ENCODE assay signal across 8 mouse cellular contexts in the genomic region with DNA sequence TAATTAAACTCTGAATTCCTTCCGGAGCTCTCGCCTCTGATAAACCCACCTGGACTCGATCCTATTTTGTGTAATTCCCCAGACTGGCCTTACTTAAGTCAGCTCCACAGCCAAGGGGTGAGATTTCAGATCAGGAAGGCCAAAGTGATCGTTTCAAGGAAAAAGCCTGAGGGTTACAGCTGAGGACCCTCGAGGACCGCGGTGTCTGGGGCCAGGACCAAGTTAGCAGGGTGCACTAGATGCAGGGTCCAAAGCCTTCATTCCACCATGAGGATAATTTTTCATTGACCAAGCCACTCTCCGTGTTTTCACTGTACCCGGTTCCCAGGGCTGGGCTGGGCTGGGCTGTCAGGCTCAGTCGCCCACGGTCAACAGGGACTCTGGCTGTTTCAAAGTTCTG. TPM values are rescaled to one million over a fixed set of nuclear protein-coding genes. Genes with fewer than 3 reads are reported as not detected.
DNase-seq lines count a peak whose midpoint lies in the region; ATAC-seq lines count a peak whose summit lies in the region.

No protein-coding gene starts in this region.

- no peaks in the 10 kb centered on the region for H3K9me3 ChIP-seq in hindbrain, embryonic 13.5 days

- H3K4me2 ChIP-seq in hindbrain, embryonic 13.5 days = peak overlapping the region; percentile 90

- H3K4me3 ChIP-seq in hindbrain, embryonic 13.5 days = peak overlapping the region; percentile 81

- no peaks in the 10 kb centered on the region for H3K36me3 ChIP-seq in hindbrain, embryonic 13.5 days

- 0 out of 2 replicates have a peak, but pooled peaks cover 2% of the 10 kb centered on the region for H3K27me3 ChIP-seq in hindbrain, embryonic 13.5 days

- H3K4me1 ChIP-seq in hindbrain, embryonic 13.5 days (replicated peaks) = peaks cover 40% of the 10 kb centered on the region

- H3K27ac ChIP-seq in hindbrain, embryonic 13.5 days = peak overlapping the region; percentile 93

- DNase-seq in R1 (ENCODE audit: low read depth, low spot score) = peak; percentile 64
- peak; percentile 71 to 73 for DNase-seq in cerebellum, postnatal 14 days
- DNase-seq in frontal cortex, postnatal 36 days (ENCODE audit: low spot score in 2 of 2) = peak; percentile 78 to 81
- DNase-seq in layer of hippocampus, postnatal 25 days (ENCODE audit: extremely low spot score in 1 of 2, low spot score in 1 of 2) = peak; percentile 54 to 65
- DNase-seq in lung, postnatal 10 days = peak; percentile 89
- DNase-seq in retina, embryonic 14.5 days (ENCODE audit: low spot score) = peak; percentile 81
- DNase-seq in urinary bladder, postnatal 25 days (ENCODE audit: low spot score) = peak; percentile 57

- WGBS in hindbrain, embryonic 13.5 days = under 1% methylated on average over 11 of the region's 11 CpGs

- peak overlapping the region; percentile 89 for H3K9ac ChIP-seq in hindbrain, embryonic 13.5 days

- peak; percentile 58 for ATAC-seq in hindbrain, embryonic 13.5 days (ENCODE audit: low FRiP score)

RNA-seq across cellular contexts. Expression of gene Prickle1, which starts 0.6 kb away (rescaled TPM):
- polyA plus RNA-seq in hindbrain, embryonic 13.5 days (2015; fragmentation: Nextera tagmentation; extraction: Ambion mirVana) = 14.9 and 15.9 TPM in 2 replicates
- 10 to 100 TPM; 71.5 to 79.6 TPM for total RNA-seq in layer of hippocampus, postnatal 25 days (2021)

Comparison
In these comparisons a context has a peak if more than half of its experiments do, and no peak if none do; other contexts are left out.
1. Peak in every context shown above with its lines: DNase-seq, ATAC-seq, H3K4me3 ChIP-seq and H3K27ac ChIP-seq.